Mouse (Mus musculus) CH12.LX (cell line): ENCODE results near the gene Gm20388. TPM values are rescaled to one million over a fixed set of nuclear protein-coding genes. Genes with fewer than 3 reads are reported as not detected.

Experiments
- DNase-seq: peaks from one replicate; pipeline ENCODE4 v3.0.0-alpha.2; 2013; ENCODE audit errors: extremely low read depth
- H3K27ac ChIP-seq: 2 replicates; pipeline ENCODE4 v1.5.1; 2012; ENCODE audit warnings: low read depth, mild to moderate bottlenecking, control low read depth, moderate library complexity; ENCODE audit not compliant: insufficient read depth
- H3K27me3 ChIP-seq: replicated peaks from 2 replicates; pipeline ENCODE3; 2012; ENCODE audit warnings: inconsistent platforms
- H3K36me3 ChIP-seq, 2 experiments: replicated peaks in 1 of 2; 2 replicates each; pipeline versions ENCODE3 to v1.6.1; 2012; ENCODE audit warnings: inconsistent platforms in 1 of 2, low read length in 1 of 2, mild to moderate bottlenecking in 1 of 2, mixed read lengths in 1 of 2, moderate library complexity in 1 of 2; ENCODE audit not compliant: control insufficient read depth in 1 of 2, insufficient read depth in 1 of 2
- H3K4me1 ChIP-seq, 2 experiments: 2 replicates each; pipeline ENCODE4 v1.6.1; 2012; ENCODE audit warnings: inconsistent platforms in 1 of 2, moderate library complexity in 1 of 2; ENCODE audit not compliant: insufficient read depth in 2 of 2, control insufficient read depth in 1 of 2
- H3K4me2 ChIP-seq: 2 replicates; pipeline ENCODE4 v1.6.1; 2012; ENCODE audit warnings: low read depth, mild to moderate bottlenecking, control low read depth; ENCODE audit not compliant: poor library complexity, insufficient read depth, severe bottlenecking
- H3K4me3 ChIP-seq, 3 experiments: fragments of 150-350 bp in 1 of 3; sonication (generic) in 1 of 3; replicated peaks in 1 of 3; 2 replicates each; pipeline versions ENCODE3 to v1.5.1; 2011 to 2012; ENCODE audit warnings: low read depth in 2 of 3, low read length in 2 of 3, mild to moderate bottlenecking in 2 of 3, moderate library complexity in 2 of 3, control low read depth in 1 of 3, improper control_type of control experiment in 1 of 3, inconsistent platforms in 1 of 3, mixed read lengths in 1 of 3; ENCODE audit not compliant: poor library complexity in 1 of 3
- H3K79me2 ChIP-seq: replicated peaks from 2 replicates; pipeline ENCODE4 v1.6.1; 2012; ENCODE audit warnings: mild to moderate bottlenecking, moderate library complexity; ENCODE audit not compliant: control insufficient read depth, poor library complexity, insufficient read depth, severe bottlenecking; ENCODE audit errors: extremely low read depth
- H3K9ac ChIP-seq: 2 replicates; pipeline ENCODE4 v1.6.1; 2012; ENCODE audit warnings: low read depth, mild to moderate bottlenecking, control low read depth, moderate library complexity; ENCODE audit not compliant: insufficient read depth
- H3K9me3 ChIP-seq: replicated peaks from 2 replicates; pipeline ENCODE3; 2012; ENCODE audit warnings: low read length, inconsistent platforms, mixed read lengths
- BHLHE40 ChIP-seq: IDR thresholded peaks from 2 replicates; pipeline ENCODE4 v1.6.1; 2011; ENCODE audit warnings: mild to moderate bottlenecking, low read depth, low read length, improper control_type of control experiment
- CTCF ChIP-seq, 2 experiments: IDR thresholded peaks in 1 of 2; conservative IDR thresholded peaks in 1 of 2; 2 replicates each; pipeline ENCODE4 v1.5.1; 2011 to 2012; ENCODE audit warnings: low read depth in 2 of 2, low read length in 2 of 2, improper control_type of control experiment in 1 of 2, inconsistent platforms in 1 of 2, mild to moderate bottlenecking in 1 of 2, moderate library complexity in 1 of 2
- EP300 ChIP-seq: IDR thresholded peaks from 2 replicates; pipeline ENCODE4 v1.6.1; 2011; ENCODE audit warnings: low read length, improper control_type of control experiment
- ETS1 ChIP-seq: conservative IDR thresholded peaks from 2 replicates; pipeline ENCODE4 v1.6.1; 2012; ENCODE audit warnings: low read depth, mild to moderate bottlenecking, inconsistent platforms, low read length, improper control_type of control experiment, moderate library complexity
- HCFC1 ChIP-seq: IDR thresholded peaks from 2 replicates; pipeline ENCODE4 v1.6.1; 2012; ENCODE audit warnings: low read depth, mild to moderate bottlenecking, inconsistent platforms, low read length, improper control_type of control experiment
- JUN ChIP-seq: IDR thresholded peaks from 2 replicates; pipeline ENCODE4 v1.6.1; 2011; ENCODE audit warnings: low read depth, mild to moderate bottlenecking, low read length, improper control_type of control experiment, moderate library complexity; ENCODE audit not compliant: insufficient read depth
- NELFE ChIP-seq: IDR thresholded peaks from 2 replicates; pipeline ENCODE4 v1.6.1; 2011; ENCODE audit warnings: low read depth, low read length, improper control_type of control experiment
- NRF1 ChIP-seq: IDR thresholded peaks from 2 replicates; pipeline ENCODE4 v1.6.1; 2014; ENCODE audit warnings: low read depth, mild to moderate bottlenecking, inconsistent platforms, low read length, improper control_type of control experiment, moderate library complexity
- POLR2A ChIP-seq: IDR thresholded peaks from 2 replicates; pipeline ENCODE4 v1.6.1; 2011; ENCODE audit warnings: low read depth, mild to moderate bottlenecking, improper control_type of control experiment, low read length
- POLR2AphosphoS2 ChIP-seq: IDR thresholded peaks from 2 replicates; pipeline ENCODE4 v1.6.1; 2011; ENCODE audit warnings: low read depth, low read length, improper control_type of control experiment
- RAD21 ChIP-seq: IDR thresholded peaks from 2 replicates; pipeline ENCODE4 v1.6.1; 2011; ENCODE audit warnings: low read depth, mild to moderate bottlenecking, low read length, improper control_type of control experiment, moderate library complexity
- USF1 ChIP-seq: IDR thresholded peaks from 2 replicates; pipeline ENCODE4 v1.6.1; 2014; ENCODE audit warnings: low read depth, mild to moderate bottlenecking, inconsistent platforms, low read length, improper control_type of control experiment
- ZC3H11A ChIP-seq: IDR thresholded peaks from 2 replicates; pipeline ENCODE4 v1.6.1; 2012; ENCODE audit warnings: low read depth, mild to moderate bottlenecking, inconsistent platforms, low read length, improper control_type of control experiment
- ZMIZ1 ChIP-seq: IDR thresholded peaks from 2 replicates; pipeline ENCODE4 v1.6.1; 2012; ENCODE audit warnings: low read depth, mild to moderate bottlenecking, inconsistent platforms, low read length, improper control_type of control experiment
- ZNF384 ChIP-seq: IDR thresholded peaks from 2 replicates; pipeline ENCODE4 v1.6.1; 2012; ENCODE audit warnings: low read depth, low read length, improper control_type of control experiment, inconsistent platforms
- dilution Hi-C: fragments of 300-500 bp; cut with MboI; formaldehyde crosslinking; loops from 2 replicates; pipeline ENCODE4 v1.14.3; 2020; ENCODE audit warnings: low sequenced_read_pairs; ENCODE audit not compliant: extremely low pct_unique_long_range_greater_than_20kb, extremely low pct_ligation_motif_present
- in situ Hi-C: fragments of 300-500 bp; cut with MboI; formaldehyde crosslinking; loops from 3 replicates; pipeline ENCODE4 v1.14.3; 2019; ENCODE audit warnings: low sequenced_read_pairs, low pct_ligation_motif_present, low pct_unique_long_range_greater_than_20kb, mixed read lengths
- polyA plus RNA-seq: library from polyadenylated mRNA; unstranded; fragments of >175 nt; gene quantifications from 2 replicates; pipeline ENCODE4 v1.2.1, GENCODE M21; 2012; ENCODE audit warnings: low read depth; ENCODE audit not compliant: insufficient read length
- total RNA-seq, 2 experiments: library from RNA; depleted of rRNA; stranded (reverse); fragments of 300-350 nt in 1 of 2; fragments of >200 nt in 1 of 2; gene quantifications; 2 replicates each; pipeline ENCODE4 v1.2.3; 2012 to 2014

The Gm20388 gene
- total and polyA plus RNA-seq, 3 experiments = 14.8 to 26.3 (median 22.2) TPM

DNA sequence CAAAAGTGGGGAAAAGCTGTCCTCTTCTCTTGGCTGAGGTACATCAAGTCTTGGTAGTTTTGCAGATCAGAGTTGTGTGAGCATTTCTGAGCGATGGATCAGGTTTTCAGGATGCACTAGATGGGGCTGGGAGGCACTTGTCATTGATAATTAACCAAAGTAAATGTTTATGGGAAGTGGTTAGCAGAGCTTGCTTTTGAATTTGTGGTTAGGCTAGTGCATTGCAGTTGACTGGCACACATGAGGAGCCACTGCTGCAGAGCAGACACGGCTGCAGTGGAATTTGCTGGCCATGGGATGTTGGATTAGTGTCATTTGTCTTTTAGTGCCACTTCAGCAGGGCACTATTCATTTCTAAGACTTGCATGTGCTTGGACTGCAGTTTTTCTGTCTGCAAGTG lies 3.5 kb downstream of the Gm20388 start:
- H3K9ac ChIP-seq = no peak overlapping the region
- TF ChIP-seq ZMIZ1 (no peak), JUN (no peak), ETS1 (no peak), HCFC1 (no peak), NRF1 (no peak), CTCF (conservative IDR thresholded peaks at IDR 0.05 in 1 of 2, IDR thresholded peaks at IDR 0.05 in 1 of 2; ENCODE audit: low read depth in 2 of 2, low read length in 2 of 2) (no peak), RAD21 (no peak), POLR2A (no peak), NELFE (no peak), BHLHE40 (no peak), USF1 (no peak)
- peaks cover 10 to 46% of the 10 kb centered on the region in 2 experiments for H3K36me3 ChIP-seq
- no peak overlapping the region for H3K4me3 ChIP-seq
- no peak overlapping the region for H3K27ac ChIP-seq
- dilution Hi-C loops = no loop called here
- peaks cover 83% of the 10 kb centered on the region for H3K79me2 ChIP-seq
- H3K9me3 ChIP-seq = no peaks in the 10 kb centered on the region
- in situ Hi-C loops = no loop called here
- DNase-seq = no peak
- H3K27me3 ChIP-seq = no peaks in the 10 kb centered on the region
- H3K4me2 ChIP-seq = no peak overlapping the region; the same call in 1 of the 2 replicates
- peaks cover 17 to 51% of the 10 kb centered on the region in 2 experiments for H3K4me1 ChIP-seq

DNA sequence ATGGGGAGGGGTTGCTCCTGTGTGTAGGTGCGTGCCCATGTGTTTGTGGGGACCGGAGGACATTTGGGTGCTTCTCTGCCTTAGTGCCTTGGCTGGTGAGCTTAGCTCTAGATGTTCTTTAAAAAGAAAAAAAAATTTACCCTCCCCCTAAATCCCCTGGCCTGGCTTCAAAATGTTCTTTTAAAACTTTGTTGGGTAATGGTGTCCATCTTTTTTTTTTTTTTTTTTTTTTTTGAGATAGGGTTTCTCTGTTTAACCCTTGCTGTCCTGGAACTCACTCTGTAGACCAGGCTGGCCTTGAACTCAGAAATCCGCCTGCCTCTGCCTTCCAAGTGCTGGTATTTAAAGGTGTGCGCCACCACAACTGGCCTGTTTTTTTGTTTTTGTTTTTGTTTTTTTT lies 4.7 kb downstream of the Gm20388 start:
- in situ Hi-C loops (no loop called here), dilution Hi-C loops (no loop called here)
- Histone ChIP-seq H3K4me1 (peaks cover 17 to 48% of the 10 kb centered on the region in 2 experiments), H3K27ac (no peak overlapping the region), H3K27me3 (no peaks in the 10 kb centered on the region), H3K36me3 (peaks cover 10 to 54% of the 10 kb centered on the region in 2 experiments), H3K9ac (no peak overlapping the region), H3K79me2 (peaks cover 93% of the 10 kb centered on the region), H3K9me3 (no peaks in the 10 kb centered on the region), H3K4me3 (no peak overlapping the region), H3K4me2 (no peak overlapping the region)
- TF ChIP-seq ZC3H11A (no peak), POLR2AphosphoS2 (no peak), EP300 (no peak), ZNF384 (peak; percentile 52), NRF1 (no peak)
- no peak for DNase-seq
